Mouse (Mus musculus): ENCODE measurements around the gene Tchp.

- no peak for TF ChIP-seq CTCF (IDR thresholded peaks at IDR 0.05; ENCODE audit: insufficient read depth, low read depth, low read length)
- TF ChIP-seq POLR2A (IDR thresholded peaks at IDR 0.05; ENCODE audit: insufficient read depth, low read depth, low read length) = no peak
Observed at GRCm38 (mm10) chr5:114764812-114765735, 57.5 kb downstream of the Tchp start.
